17 mouse cellular contexts compared by ENCODE assay signal in the genomic region with DNA sequence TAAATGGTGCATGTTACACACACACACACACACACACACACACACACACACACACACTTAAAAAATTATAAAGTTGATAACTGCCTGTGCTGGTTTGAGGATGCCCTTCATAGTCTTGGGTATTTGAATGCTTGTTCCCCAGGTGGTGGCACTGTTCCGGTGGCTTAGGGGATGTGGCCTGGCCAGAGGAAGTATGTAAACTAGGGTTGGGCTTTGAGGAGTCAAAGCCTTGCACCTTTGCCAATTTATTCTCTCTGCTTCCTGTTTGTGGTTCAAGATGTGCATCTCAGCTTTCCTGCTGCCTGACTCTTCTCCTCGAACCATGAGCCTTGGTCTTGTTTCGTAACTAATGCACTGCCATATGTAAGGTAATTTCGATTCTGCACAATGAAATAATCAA.
DNase-seq lines count a peak whose midpoint lies in the region; ATAC-seq and TF ChIP-seq lines count a peak whose summit lies in the region.
"Had no signal": no experiment of that assay in that cellular context is flagged by ENCODE, and none has a peak within 500 bp of the region (broad histone marks: within the 10 kb centered on the region; RNA-seq: fewer than 3 reads in every experiment).

No protein-coding gene starts in this region.

- peaks cover 3% of the 10 kb centered on the region; the same call in 1 of the 2 replicates for H3K4me1 ChIP-seq in hindbrain, postnatal 0 days (ENCODE audit: insufficient read depth, low read length)
- no peaks in the 10 kb centered on the region for H3K4me1 ChIP-seq in hindbrain, embryonic 11.5 days (replicated peaks; ENCODE audit: control insufficient read depth, insufficient read depth, low read length)
- H3K4me1 ChIP-seq in limb, embryonic 10.5 days, result peaks cover 3% of the 10 kb centered on the region; the same call in 1 of the 2 replicates

- no peak overlapping the region for H3K4me3 ChIP-seq in hindbrain, postnatal 0 days (ENCODE audit: low read length)
- no peak overlapping the region for H3K4me3 ChIP-seq in hindbrain, embryonic 11.5 days (ENCODE audit: low read depth, low read length)
- H3K4me3 ChIP-seq in limb, embryonic 10.5 days, result no peak overlapping the region
- H3K4me3 ChIP-seq: heart, adult 2 months; left cerebral cortex, adult 2 months; midbrain, embryonic 12.5 days had no signal

- H3K27ac ChIP-seq in hindbrain, postnatal 0 days, result no peak overlapping the region
- H3K27ac ChIP-seq in hindbrain, embryonic 11.5 days (ENCODE audit: low read depth, low read length), result no peak overlapping the region
- H3K27ac ChIP-seq in limb, embryonic 10.5 days, result no peak overlapping the region
- H3K27ac ChIP-seq: heart, adult 2 months; left cerebral cortex, adult 2 months; midbrain, embryonic 12.5 days had no signal

- WGBS in hindbrain, postnatal 0 days, result 89% methylated on average over 4 of the region's 4 CpGs
- WGBS in hindbrain, embryonic 11.5 days, result 95% methylated on average over 4 of the region's 4 CpGs
- WGBS in limb, embryonic 10.5 days, result 94% methylated on average over 4 of the region's 4 CpGs

- no peak for DNase-seq in hindbrain, postnatal 0 days (ENCODE audit: low spot score)
- DNase-seq in hindbrain, embryonic 11.5 days (ENCODE audit: low spot score), result no peak
- peak; percentile 43 for DNase-seq in 3T3-L1 (ENCODE audit: low read depth, low spot score)
- peak; percentile 10 for DNase-seq in T-cell, adult 2 months (ENCODE audit: low spot score)
- peak; percentile 29 for DNase-seq in splenic B cell, adult 2 months (ENCODE audit: low read depth, low spot score)
- no peak for DNase-seq in retina, postnatal 1 day
- no peak for DNase-seq in right cerebral cortex, postnatal 25 days
- DNase-seq in limb, embryonic 10.5 days (ENCODE audit: low spot score), result no peak
- DNase-seq: adrenal gland, postnatal 25 days; cerebellum, postnatal 10 days; heart, adult 2 months; kidney, adult 9 months had no signal

- no peak for ATAC-seq in hindbrain, postnatal 0 days
- no peak for ATAC-seq in hindbrain, embryonic 11.5 days (ENCODE audit: low FRiP score)
- ATAC-seq: activated CD4-positive, CD25-positive, alpha-beta regulatory T cell, adult 4 months; forebrain, embryonic 16.5 days; hindbrain, embryonic 16.5 days had no signal

- no peaks in the 10 kb centered on the region for H3K9me3 ChIP-seq in hindbrain, postnatal 0 days (ENCODE audit: low read length)
- H3K9me3 ChIP-seq in hindbrain, embryonic 11.5 days (ENCODE audit: control insufficient read depth, low read length), result no peaks in the 10 kb centered on the region
- no peaks in the 10 kb centered on the region for H3K9me3 ChIP-seq in limb, embryonic 10.5 days (replicated peaks)
- H3K9me3 ChIP-seq: midbrain, embryonic 12.5 days had no signal

- H3K4me2 ChIP-seq in hindbrain, postnatal 0 days (ENCODE audit: low read depth, low read length), result no peak overlapping the region
- H3K4me2 ChIP-seq in hindbrain, embryonic 11.5 days (replicated peaks; ENCODE audit: low read depth, low read length), result no peak overlapping the region
- H3K4me2 ChIP-seq: midbrain, embryonic 12.5 days had no signal

- H3K27me3 ChIP-seq in hindbrain, postnatal 0 days (ENCODE audit: insufficient read depth, low read length), result no peaks in the 10 kb centered on the region
- no peaks in the 10 kb centered on the region for H3K27me3 ChIP-seq in hindbrain, embryonic 11.5 days (ENCODE audit: control insufficient read depth, insufficient read depth, low read length)
- H3K27me3 ChIP-seq in splenic B cell, adult 2 months (ENCODE audit: control insufficient read depth, insufficient read depth, low read length, poor library complexity, severe bottlenecking), result no peaks in the 10 kb centered on the region
- H3K27me3 ChIP-seq in limb, embryonic 10.5 days (ENCODE audit: low read depth, poor library complexity, severe bottlenecking), result no peaks in the 10 kb centered on the region
- H3K27me3 ChIP-seq: midbrain, embryonic 12.5 days had no signal

- H3K9ac ChIP-seq in hindbrain, postnatal 0 days (replicated peaks; ENCODE audit: low read length), result no peak overlapping the region
- no peak overlapping the region for H3K9ac ChIP-seq in hindbrain, embryonic 11.5 days (ENCODE audit: low read depth, low read length)
- H3K9ac ChIP-seq: midbrain, embryonic 12.5 days had no signal

- no peaks in the 10 kb centered on the region for H3K36me3 ChIP-seq in hindbrain, postnatal 0 days (ENCODE audit: insufficient read depth, low read length)
- H3K36me3 ChIP-seq in hindbrain, embryonic 11.5 days (ENCODE audit: control insufficient read depth, insufficient read depth, low read length), result no peaks in the 10 kb centered on the region
- no peaks in the 10 kb centered on the region for H3K36me3 ChIP-seq in splenic B cell, adult 2 months (ENCODE audit: control insufficient read depth, insufficient read depth, low read length, poor library complexity, severe bottlenecking)
- H3K36me3 ChIP-seq in limb, embryonic 10.5 days, result no peaks in the 10 kb centered on the region
- H3K36me3 ChIP-seq: midbrain, embryonic 12.5 days had no signal

- 0 out of 2 replicates have a peak, but pooled peaks have one; percentile 3 for TF ChIP-seq CTCF in hindbrain, postnatal 0 days (IDR thresholded peaks at IDR 0.05; ENCODE audit: low read depth)

Comparison
In these comparisons a context has a peak if more than half of its experiments do, and no peak if none do; other contexts are left out.
1. DNase-seq: peak in 3T3-L1 (single experiment), T-cell, adult 2 months (single experiment) and splenic B cell, adult 2 months (single experiment); none in hindbrain, postnatal 0 days (single experiment), hindbrain, embryonic 11.5 days (single experiment), retina, postnatal 1 day (single experiment), right cerebral cortex, postnatal 25 days (single experiment) and limb, embryonic 10.5 days (single experiment).